Mouse (Mus musculus) lung, adult 10 weeks (tissue): ENCODE data around the gene Lta. TPM values are rescaled to one million over a fixed set of nuclear protein-coding genes. Genes with fewer than 3 reads are reported as not detected.

Experiments used
- polyA plus RNA-seq: library from polyadenylated mRNA; stranded (reverse); fragments of 350-450 nt; fragmentation: Illumina TruSeq; extraction: RNeasy Lipid Tissue Mini Kit (QIAGEN cat#74804); gene quantifications from one replicate; pipeline ENCODE4 v1.2.3, GENCODE M21; 2014; ENCODE audit warnings: low read depth, low replicate concordance; ENCODE audit not compliant: insufficient read depth

Gene Lta
- 0.62 TPM for polyA plus RNA-seq

DNA sequence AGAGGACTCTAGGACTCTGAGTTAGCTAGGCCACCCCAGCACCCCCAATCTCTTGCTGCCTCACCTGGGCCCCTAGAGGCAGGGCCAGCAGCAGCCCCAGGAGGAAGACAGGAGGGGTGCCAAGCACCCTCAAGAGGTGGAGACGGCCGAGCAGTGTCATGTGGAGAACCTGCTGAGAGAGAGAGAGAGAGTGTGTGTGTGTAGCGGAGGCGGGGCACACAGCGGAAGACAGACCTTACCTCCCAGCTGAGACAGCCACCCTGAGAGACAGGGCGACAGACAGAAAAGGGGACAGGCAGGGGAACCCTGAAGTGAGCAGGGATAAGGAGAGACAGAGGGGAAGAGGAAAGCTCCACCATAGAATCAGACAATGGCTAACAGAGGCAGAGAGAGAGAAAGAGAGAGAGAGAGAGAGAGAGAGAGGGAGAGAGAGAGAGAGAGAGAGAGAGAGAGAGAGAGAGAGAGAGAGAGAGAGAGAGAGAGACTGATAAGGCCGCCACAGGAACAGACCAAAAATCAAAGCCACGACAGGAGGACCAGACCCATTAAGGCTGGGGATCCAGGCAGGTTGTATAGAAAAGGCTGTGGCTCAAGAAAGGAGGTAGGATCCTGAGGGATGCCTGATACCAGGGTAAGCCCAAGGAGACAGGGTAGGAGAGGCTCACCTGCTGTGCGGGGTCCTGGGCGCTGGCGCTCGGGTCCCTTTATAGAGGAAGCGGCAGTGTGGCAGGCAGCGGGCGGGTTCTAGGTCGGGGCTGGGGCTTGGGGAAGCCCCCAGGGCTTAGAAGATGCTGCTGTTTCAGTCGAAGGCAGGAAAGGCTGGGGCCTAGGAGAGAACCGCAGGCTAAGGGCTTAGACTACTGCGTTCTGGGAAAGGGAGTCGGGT lies at the start of gene Lta:
Gene Lta (minus strand): TSS at position 858 of the 886 bp plus-strand sequence.

GRCm38 (mm10) chr17:35241305-35242014 lies 36.3 kb upstream of the Lta start, which contains the start of gene Ddx39b:
Gene Ddx39b (plus strand): TSS chr17:35241746.

DNA sequence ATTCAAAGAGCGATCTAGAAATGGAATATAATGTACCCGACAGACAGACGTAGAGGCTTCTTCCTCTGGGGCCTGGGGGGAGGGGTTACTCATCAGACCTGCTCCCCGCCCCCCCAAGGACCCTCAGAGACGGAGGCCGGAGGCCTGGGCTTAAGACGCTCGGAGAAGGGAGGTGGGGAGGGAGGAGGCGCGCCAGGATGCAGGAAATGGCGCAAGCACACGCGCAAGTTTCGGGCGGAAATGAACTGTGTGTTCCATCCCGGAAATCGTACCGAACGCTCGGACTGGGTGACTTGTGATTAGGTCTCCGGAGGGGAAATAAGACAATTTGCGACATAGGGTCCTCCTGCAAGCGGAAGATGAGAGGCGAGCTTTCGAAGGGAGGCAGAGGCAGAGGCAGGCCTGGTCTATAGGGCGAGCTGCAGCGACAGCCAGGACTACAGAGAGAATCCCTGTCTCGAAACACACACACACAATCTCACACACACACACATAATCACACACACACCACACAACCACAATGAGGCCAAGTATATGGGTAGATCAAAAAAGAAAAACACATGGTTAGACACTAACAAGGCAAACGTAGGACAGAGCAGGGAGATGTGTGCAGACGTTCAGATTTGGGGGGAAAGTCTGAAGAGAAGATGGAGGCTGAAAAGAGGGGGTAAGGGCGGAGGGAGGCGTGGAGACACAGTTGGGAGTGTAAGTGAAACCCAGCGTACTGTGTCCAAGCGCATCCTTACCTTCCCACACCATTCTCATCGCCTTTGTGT lies 30.7 kb upstream of the Lta start, which contains the start of gene Nfkbil1:
Gene Nfkbil1 (minus strand): TSS at position 179 of the 776 bp plus-strand sequence.

DNA sequence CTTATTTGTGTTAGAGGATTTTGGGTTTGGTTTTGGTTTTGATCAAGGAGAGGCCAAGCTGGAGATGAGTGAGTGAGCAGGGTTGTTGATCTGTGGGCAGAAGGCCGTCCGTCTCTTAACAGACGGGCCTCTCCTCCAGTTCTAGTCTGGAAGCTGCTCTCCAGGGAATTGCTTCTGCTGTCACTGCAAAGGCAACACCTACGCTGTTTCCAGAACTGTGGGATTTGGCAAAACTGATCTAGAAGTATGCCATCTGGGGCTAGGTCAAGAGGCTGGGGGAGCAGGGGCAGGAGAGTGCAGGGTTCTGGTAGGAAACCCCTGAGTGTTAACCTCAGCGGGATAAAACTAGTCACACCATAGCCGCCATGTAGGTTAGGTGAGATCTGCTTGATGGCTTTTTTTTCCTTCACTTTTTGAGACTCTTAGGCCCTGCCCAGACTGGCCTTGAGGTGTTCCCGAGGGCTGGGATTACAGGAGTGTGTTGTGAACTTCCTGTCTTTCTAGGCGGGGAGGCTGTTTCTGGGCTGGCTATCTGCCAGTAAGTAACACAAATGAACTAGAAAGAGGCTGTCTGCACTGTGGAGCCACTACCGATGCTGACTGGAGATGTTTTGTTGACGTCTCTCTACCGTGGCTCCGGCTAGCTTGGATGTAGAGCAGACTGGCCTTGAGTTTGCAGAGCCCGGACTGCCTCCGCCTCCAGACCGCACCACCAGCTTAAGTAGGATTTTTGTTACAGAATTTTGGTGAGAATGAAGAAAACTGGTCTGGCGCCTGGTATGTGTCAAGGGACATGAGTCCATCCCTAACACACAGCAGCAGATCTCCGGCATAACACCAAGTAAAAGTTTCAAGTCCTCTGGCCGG lies 28.2 kb upstream of the Lta start, which contains the start of gene Atp6v1g2:
Gene Atp6v1g2 (plus strand): TSS at position 547 of the 867 bp plus-strand sequence.

GRCm38 (mm10) chr17:35220156-35220952 lies 15.2 kb upstream of the Lta start, which contains the start of gene Gm16181:
Gene Gm16181 (plus strand): TSS chr17:35220834.

DNA sequence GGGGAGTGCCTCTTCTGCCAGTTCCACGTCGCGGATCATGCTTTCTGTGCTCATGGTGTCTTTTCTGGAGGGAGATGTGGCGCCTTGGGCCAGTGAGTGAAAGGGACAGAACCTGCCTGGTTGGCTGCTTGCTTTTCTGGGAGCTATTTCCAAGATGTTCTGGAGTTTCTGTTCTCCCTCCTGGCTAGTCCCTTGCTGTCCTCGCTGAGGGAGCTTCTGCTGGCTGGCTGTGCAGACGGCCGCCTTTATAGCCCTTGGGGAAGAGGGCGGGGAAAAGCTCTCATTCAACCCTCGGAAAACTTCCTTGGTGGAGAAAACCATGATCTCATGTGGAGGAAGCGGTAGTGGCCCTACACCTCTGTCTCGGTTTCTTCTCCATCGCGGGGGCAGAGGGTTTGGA lies 3.4 kb downstream of the Lta start, which contains the start of gene Tnf:
Gene Tnf (minus strand): TSS at position 221 of the 400 bp plus-strand sequence.

DNA sequence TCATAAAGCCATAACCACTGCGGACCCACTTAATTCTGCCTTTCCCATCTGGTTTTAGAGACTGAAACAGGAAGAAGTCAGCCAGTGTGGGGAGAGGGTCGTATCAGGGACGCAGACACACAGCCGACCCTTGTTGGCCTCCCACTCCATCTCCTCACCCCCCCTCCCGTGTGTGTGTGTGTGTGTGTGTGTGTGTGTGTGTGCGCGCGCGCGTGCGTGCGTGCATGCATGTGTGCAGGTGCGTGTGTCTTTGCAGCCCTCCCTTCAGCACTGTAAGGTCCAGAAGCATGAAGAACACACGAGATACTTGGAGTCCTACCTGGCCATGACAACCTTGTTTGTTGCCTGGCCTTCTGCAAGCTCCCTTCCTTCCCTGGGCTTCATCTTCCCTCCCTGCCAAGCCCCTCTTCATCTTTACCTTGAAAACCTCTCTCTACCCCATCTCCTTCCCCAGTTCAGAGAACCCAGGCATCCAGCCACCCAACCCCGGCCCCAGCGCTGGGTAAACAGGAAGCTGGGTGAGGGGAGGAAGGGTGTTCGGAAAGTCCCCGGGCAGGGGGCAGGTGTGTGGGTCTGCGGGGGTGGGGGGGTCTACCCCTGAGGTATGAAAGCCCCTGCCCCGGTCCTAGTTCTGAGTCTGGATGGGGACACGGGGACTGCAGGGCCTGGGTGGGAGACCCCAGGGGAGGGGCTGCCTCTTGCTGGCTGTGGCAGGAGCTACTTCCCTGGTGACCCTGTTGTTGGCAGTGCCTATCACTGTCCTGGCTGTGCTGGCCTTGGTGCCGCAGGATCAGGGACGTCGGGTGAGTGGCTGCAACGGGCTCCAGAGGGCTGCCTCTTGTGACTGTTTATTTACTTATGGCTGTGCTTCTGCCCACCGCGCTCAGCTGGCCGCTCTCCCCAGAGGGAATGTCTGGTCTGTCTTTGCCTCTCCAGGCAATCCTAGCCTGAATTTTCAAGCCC lies 11.0 kb downstream of the Lta start, which contains the start of gene Ltb:
Gene Ltb (plus strand): TSS at position 559 of the 963 bp plus-strand sequence.

DNA sequence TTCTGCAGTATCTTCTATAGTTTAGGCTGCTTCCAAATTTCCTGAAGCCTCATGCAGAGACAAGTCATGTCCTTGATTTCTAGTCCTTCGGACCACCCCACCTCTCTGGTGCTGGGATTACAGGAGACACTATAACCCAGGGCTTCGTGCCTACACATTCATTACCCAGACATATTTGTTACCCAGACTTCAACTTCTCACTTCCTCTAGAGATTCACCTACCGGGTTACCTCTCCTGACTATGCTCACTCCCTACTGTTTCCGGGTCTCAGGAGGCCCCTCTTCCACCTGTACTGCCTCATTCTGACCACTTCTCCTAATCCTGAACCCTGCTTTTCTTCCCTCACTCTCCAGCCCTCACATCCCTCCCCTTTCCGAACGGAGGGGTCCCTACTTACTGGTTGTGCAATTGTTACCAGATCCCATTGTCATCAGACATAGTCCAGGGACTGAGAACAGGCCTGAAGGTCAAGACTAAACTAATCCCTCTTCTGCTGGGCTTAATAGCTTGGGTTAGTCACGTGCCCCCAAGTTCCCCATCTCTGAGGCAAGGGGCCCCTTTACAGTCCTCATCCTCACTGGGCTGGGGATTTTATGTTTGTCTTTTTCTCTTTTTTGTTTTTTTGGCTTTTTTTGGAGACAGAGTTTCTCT lies 17.1 kb downstream of the Lta start, which contains the start of gene Lst1:
Gene Lst1 (minus strand): TSS at position 481 of the 652 bp plus-strand sequence.

GRCm38 (mm10) chr17:35175968-35176367 lies 29.2 kb downstream of the Lta start, which contains the start of gene Aif1:
Gene Aif1 (minus strand): TSS chr17:35176068.

DNA sequence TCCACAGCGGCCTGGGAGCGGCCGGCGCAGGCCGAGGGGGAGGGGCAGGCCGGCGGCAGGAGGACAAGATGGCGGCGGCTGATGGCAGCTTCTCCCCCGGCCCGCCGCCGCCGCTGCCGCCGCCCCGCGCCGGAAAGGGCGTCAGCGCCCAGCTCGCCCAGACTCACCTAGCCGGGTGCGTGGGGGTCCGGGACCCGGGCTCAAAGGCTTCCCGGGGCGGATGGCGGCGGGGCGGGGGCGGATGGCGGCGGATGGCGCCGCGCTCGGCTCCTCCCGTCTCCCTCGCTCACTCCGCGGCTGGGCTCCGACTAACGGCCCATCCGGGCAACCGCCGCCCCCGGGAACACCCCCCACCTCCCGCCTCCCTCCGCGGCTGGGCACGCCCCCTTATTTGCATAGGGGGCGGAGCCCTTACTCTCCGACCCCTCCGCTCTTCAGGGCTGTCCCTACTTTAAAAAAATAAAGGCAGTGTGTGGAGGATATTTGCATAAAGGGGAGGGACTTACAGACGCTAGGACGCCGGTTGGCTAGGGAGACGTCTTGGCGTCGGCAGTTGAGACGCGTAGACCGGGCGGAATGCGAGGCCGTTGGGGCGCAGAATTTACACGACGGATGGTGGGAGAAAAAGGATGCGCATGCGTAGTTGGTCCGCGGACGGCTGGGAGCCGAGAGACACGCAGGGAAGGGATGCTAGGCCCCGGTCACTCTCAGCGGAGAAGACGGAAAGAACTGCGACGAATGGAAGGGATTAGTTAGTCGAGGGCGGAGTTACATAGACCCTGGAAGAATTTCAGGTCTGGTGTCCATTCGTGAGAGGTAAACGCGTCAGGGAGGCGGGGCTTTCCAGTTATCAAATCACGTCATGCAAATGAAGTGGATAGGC lies 40.3 kb downstream of the Lta start, which contains the start of gene Prrc2a:
Gene Prrc2a (minus strand): TSS at position 330 of the 883 bp plus-strand sequence.

Other genes with a start within 250 kb of the Lta start
- 18.0 TPM for gene Hspa1b, start 246.1 kb downstream of the Lta start, polyA plus RNA-seq
- gene Gm20481, start 235.4 kb downstream of the Lta start, polyA plus RNA-seq: not detected
- 15.5 TPM for gene Hspa1a, start 233.2 kb downstream of the Lta start, polyA plus RNA-seq
- 1.2 TPM for gene Hspa1l, start 232.6 kb downstream of the Lta start, polyA plus RNA-seq
- 34.0 TPM for gene Lsm2, start 223.5 kb downstream of the Lta start, polyA plus RNA-seq
- 25.7 TPM for gene Vars, start 204.4 kb downstream of the Lta start, polyA plus RNA-seq
- gene Vwa7, start 188.8 kb downstream of the Lta start, polyA plus RNA-seq: 0.74 TPM
- 1.3 TPM for gene Sapcd1, start 177.3 kb downstream of the Lta start, polyA plus RNA-seq
- 3.1 TPM for gene Msh5, start 158.6 kb downstream of the Lta start, polyA plus RNA-seq
- gene Clic1, start 155.4 kb downstream of the Lta start, polyA plus RNA-seq: 242 TPM
- 99.2 TPM for gene Ddah2, start 146.3 kb downstream of the Lta start, polyA plus RNA-seq
- gene Ly6g6c, start 140.0 kb downstream of the Lta start, polyA plus RNA-seq: 2.4 TPM
- gene Mpig6b, start 139.2 kb downstream of the Lta start, polyA plus RNA-seq: 0.84 TPM
- gene Ly6g6e, start 128.4 kb downstream of the Lta start, polyA plus RNA-seq: 1.4 TPM
- 13.1 TPM for gene Ly6g6d, start 127.3 kb downstream of the Lta start, polyA plus RNA-seq
- gene Ly6g6f, start 119.7 kb downstream of the Lta start, polyA plus RNA-seq: not detected
- 72.3 TPM for gene Abhd16a, start 116.1 kb downstream of the Lta start, polyA plus RNA-seq
- gene Ly6g5c, start 97.1 kb downstream of the Lta start, polyA plus RNA-seq: not detected
- 0.55 TPM for gene Ly6g5b, start 89.9 kb downstream of the Lta start, polyA plus RNA-seq
- 23.7 TPM for gene Gpank1, start 83.9 kb downstream of the Lta start, polyA plus RNA-seq
- gene Csnk2b, start 83.3 kb downstream of the Lta start, polyA plus RNA-seq: 116 TPM
- gene D17H6S53E, start 79.0 kb downstream of the Lta start, polyA plus RNA-seq: 11.1 TPM
- gene Apom, start 73.3 kb downstream of the Lta start, polyA plus RNA-seq: not detected
- 66.8 TPM for gene Bag6, start 70.2 kb downstream of the Lta start, polyA plus RNA-seq
- 149 TPM for gene Prrc2a, start 40.5 kb downstream of the Lta start, polyA plus RNA-seq
- 14.2 TPM for gene Aif1, start 29.3 kb downstream of the Lta start, polyA plus RNA-seq
- gene Lst1, start 16.9 kb downstream of the Lta start, polyA plus RNA-seq: 56.7 TPM
- gene Ltb, start 10.9 kb downstream of the Lta start, polyA plus RNA-seq: 46.6 TPM
- gene Tnf, start 3.3 kb downstream of the Lta start, polyA plus RNA-seq: 1.2 TPM
- not detected for gene Gm16181, start 15.5 kb upstream of the Lta start, polyA plus RNA-seq
- gene Atp6v1g2, start 28.3 kb upstream of the Lta start, polyA plus RNA-seq: 3.0 TPM
- 13.6 TPM for gene Nfkbil1, start 30.4 kb upstream of the Lta start, polyA plus RNA-seq
- 120 TPM for gene Ddx39b, start 36.4 kb upstream of the Lta start, polyA plus RNA-seq
- gene H2-D1, start 57.4 kb upstream of the Lta start, polyA plus RNA-seq: 887 TPM
- 0.72 TPM for gene H2-Q1, start 115.1 kb upstream of the Lta start, polyA plus RNA-seq
- gene H2-Q2, start 136.9 kb upstream of the Lta start, polyA plus RNA-seq: 8.2 TPM
- gene H2-Q4, start 174.3 kb upstream of the Lta start, polyA plus RNA-seq: 102 TPM
- 56.1 TPM for gene H2-Q6, start 219.5 kb upstream of the Lta start, polyA plus RNA-seq
- gene H2-Q7, start 233.8 kb upstream of the Lta start, polyA plus RNA-seq: 95.6 TPM